Mouse (Mus musculus): Measurements from ENCODE around the gene Ulk4. TPM values are rescaled to one million over a fixed set of nuclear protein-coding genes. Genes with fewer than 3 reads are reported as not detected.

Ulk4 gene
- polyA plus RNA-seq, 1 experiment: 2.9 TPM

DNA sequence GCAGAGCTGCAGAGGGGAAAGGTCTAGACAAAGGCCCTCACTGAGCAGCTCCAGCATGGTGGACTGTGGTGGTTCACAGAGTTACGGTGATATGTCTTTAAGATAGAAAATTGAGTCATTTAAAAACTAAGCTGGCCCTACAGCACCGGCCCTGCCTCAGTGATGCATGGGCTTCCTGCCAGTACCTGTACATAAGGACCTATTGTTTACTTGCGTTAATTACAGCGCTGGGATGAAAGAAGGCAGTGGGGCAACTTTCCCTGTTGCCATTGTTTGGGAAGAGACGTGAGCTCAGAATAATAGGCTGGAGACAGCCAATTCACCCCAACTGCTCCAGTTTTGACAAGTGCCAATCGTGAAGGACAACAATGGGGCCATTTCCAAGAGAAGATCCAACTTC, 344.6 kb downstream of the Ulk4 start:
- Histone ChIP-seq H3K36me3 (ENCODE audit: control insufficient read depth, insufficient read depth, low read length) (no peaks in the 10 kb centered on the region), H3K27me3 (ENCODE audit: control insufficient read depth, insufficient read depth, low read length) (no peaks in the 10 kb centered on the region), H3K4me3 (ENCODE audit: control insufficient read depth, insufficient read depth, low read length) (no peak overlapping the region), H3K27ac (ENCODE audit: control insufficient read depth, insufficient read depth, low read length) (no peak overlapping the region), H3K4me1 (replicated peaks; ENCODE audit: control insufficient read depth, insufficient read depth, low read length) (peaks cover 16% of the 10 kb centered on the region)
- TF ChIP-seq POLR2A (IDR thresholded peaks at IDR 0.05; ENCODE audit: control insufficient read depth, extremely low read depth, insufficient read depth, low read length, poor library complexity): no peak
- TF ChIP-seq CTCF (IDR thresholded peaks at IDR 0.05; ENCODE audit: borderline replicate concordance, control insufficient read depth, extremely low read depth, insufficient read depth, low read length, poor library complexity): no peak
- WGBS: 95% methylated on average over 6 of the region's 6 CpGs
- no peak for DNase-seq

GRCm38 (mm10) chr9:120930811-120931210, 346.2 kb downstream of the Ulk4 start:
- Histone ChIP-seq H3K27me3 (ENCODE audit: control insufficient read depth, insufficient read depth, low read length) (no peaks in the 10 kb centered on the region), H3K36me3 (ENCODE audit: control insufficient read depth, insufficient read depth, low read length) (no peaks in the 10 kb centered on the region), H3K4me1 (replicated peaks; ENCODE audit: control insufficient read depth, insufficient read depth, low read length) (peaks cover 10% of the 10 kb centered on the region), H3K27ac (ENCODE audit: control insufficient read depth, insufficient read depth, low read length) (no peak overlapping the region), H3K4me3 (ENCODE audit: control insufficient read depth, insufficient read depth, low read length) (no peak overlapping the region)
- no peak for DNase-seq
- TF ChIP-seq POLR2A (IDR thresholded peaks at IDR 0.05; ENCODE audit: control insufficient read depth, extremely low read depth, insufficient read depth, low read length, poor library complexity) (no peak), CTCF (IDR thresholded peaks at IDR 0.05; ENCODE audit: borderline replicate concordance, control insufficient read depth, extremely low read depth, insufficient read depth, low read length, poor library complexity) (no peak)
- WGBS: 94% methylated on average over 8 of the region's 8 CpGs

GRCm38 (mm10) chr9:120930021-120930420, 347.0 kb downstream of the Ulk4 start:
- WGBS: 97% methylated on average over 12 of the region's 12 CpGs
- no peak for DNase-seq
- Histone ChIP-seq H3K4me1 (replicated peaks; ENCODE audit: control insufficient read depth, insufficient read depth, low read length) (peaks cover 5% of the 10 kb centered on the region), H3K36me3 (ENCODE audit: control insufficient read depth, insufficient read depth, low read length) (no peaks in the 10 kb centered on the region), H3K27me3 (ENCODE audit: control insufficient read depth, insufficient read depth, low read length) (no peaks in the 10 kb centered on the region), H3K27ac (ENCODE audit: control insufficient read depth, insufficient read depth, low read length) (no peak overlapping the region), H3K4me3 (ENCODE audit: control insufficient read depth, insufficient read depth, low read length) (no peak overlapping the region)
- TF ChIP-seq CTCF (IDR thresholded peaks at IDR 0.05; ENCODE audit: borderline replicate concordance, control insufficient read depth, extremely low read depth, insufficient read depth, low read length, poor library complexity): no peak
- TF ChIP-seq POLR2A (IDR thresholded peaks at IDR 0.05; ENCODE audit: control insufficient read depth, extremely low read depth, insufficient read depth, low read length, poor library complexity): no peak

DNA sequence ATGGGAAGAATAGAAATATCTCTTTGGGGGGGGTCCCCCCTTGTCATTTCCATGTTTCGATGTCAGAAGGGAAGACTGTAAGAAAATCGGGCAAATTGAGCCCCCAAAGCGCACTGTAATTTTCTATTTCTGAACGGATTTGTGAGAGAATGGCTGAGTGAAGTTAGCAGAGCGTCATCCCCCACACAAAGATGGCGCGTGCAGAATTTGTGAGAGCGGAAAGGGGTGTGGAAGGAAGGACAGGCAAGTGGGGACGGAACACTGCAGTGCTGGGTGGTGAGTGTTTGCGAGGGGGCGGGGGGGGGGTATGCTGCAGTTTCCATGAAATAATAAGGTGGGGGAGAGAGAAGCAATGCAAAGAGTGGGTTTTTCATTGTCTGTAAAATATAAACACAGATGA, 347.9 kb downstream of the Ulk4 start, which contains the start of gene Ctnnb1:
Ctnnb1 (plus strand) TSS at position 136 of the 400 bp plus-strand sequence.
- no peak for DNase-seq
- 95% methylated on average over 11 of the region's 11 CpGs for WGBS
- H3K4me3 ChIP-seq (ENCODE audit: control insufficient read depth, insufficient read depth, low read length): no peak within 1 kb of the TSS
- no peaks in the 10 kb centered on the region for H3K27me3 ChIP-seq (ENCODE audit: control insufficient read depth, insufficient read depth, low read length)
- peaks cover 3% of the 10 kb centered on the region; the same call in 1 of the 2 replicates for H3K4me1 ChIP-seq (replicated peaks; ENCODE audit: control insufficient read depth, insufficient read depth, low read length)
- no peaks in the 10 kb centered on the region for H3K36me3 ChIP-seq (ENCODE audit: control insufficient read depth, insufficient read depth, low read length)
- no peak within 1 kb of the TSS for H3K27ac ChIP-seq (ENCODE audit: control insufficient read depth, insufficient read depth, low read length)
- TF ChIP-seq POLR2A (IDR thresholded peaks at IDR 0.05; ENCODE audit: control insufficient read depth, extremely low read depth, insufficient read depth, low read length, poor library complexity): no peak

GRCm38 (mm10) chr9:120926939-120927606, 349.9 kb downstream of the Ulk4 start:
- no peak overlapping the region for H3K4me3 ChIP-seq (ENCODE audit: control insufficient read depth, insufficient read depth, low read length)
- no peaks in the 10 kb centered on the region; the same call in 1 of the 2 replicates for H3K4me1 ChIP-seq (replicated peaks; ENCODE audit: control insufficient read depth, insufficient read depth, low read length)
- H3K27ac ChIP-seq (ENCODE audit: control insufficient read depth, insufficient read depth, low read length): no peak overlapping the region
- no peaks in the 10 kb centered on the region for H3K27me3 ChIP-seq (ENCODE audit: control insufficient read depth, insufficient read depth, low read length)
- WGBS: 81% methylated on average over 9 of the region's 9 CpGs
- no peaks in the 10 kb centered on the region for H3K36me3 ChIP-seq (ENCODE audit: control insufficient read depth, insufficient read depth, low read length)
- no peak for DNase-seq
- no peak for TF ChIP-seq CTCF (IDR thresholded peaks at IDR 0.05; ENCODE audit: borderline replicate concordance, control insufficient read depth, extremely low read depth, insufficient read depth, low read length, poor library complexity)
- TF ChIP-seq POLR2A (IDR thresholded peaks at IDR 0.05; ENCODE audit: control insufficient read depth, extremely low read depth, insufficient read depth, low read length, poor library complexity): no peak

DNA sequence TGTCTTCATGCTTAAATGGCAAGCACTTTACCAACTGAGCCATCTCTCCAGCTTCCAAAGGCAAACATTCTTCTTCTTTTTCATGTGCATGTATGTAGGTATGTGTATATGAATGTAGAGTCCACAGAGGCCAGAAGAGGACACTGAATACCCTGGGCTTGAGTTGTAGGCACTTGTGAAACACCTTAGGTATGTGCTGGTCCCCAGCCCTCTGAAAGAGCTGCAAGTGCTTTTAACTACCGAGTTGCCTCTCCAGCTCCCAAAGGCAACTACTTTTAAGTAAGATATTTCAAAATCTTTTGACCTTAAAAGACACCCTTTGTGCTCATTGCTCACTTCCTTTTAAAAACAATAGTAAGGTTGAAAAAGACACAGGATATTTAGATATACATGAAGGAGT, 350.9 kb downstream of the Ulk4 start:
- no peaks in the 10 kb centered on the region for H3K36me3 ChIP-seq (ENCODE audit: control insufficient read depth, insufficient read depth, low read length)
- no peak overlapping the region for H3K27ac ChIP-seq (ENCODE audit: control insufficient read depth, insufficient read depth, low read length)
- no peaks in the 10 kb centered on the region for H3K27me3 ChIP-seq (ENCODE audit: control insufficient read depth, insufficient read depth, low read length)
- no peak overlapping the region for H3K4me3 ChIP-seq (ENCODE audit: control insufficient read depth, insufficient read depth, low read length)
- no peak for DNase-seq
- no peak for TF ChIP-seq CTCF (IDR thresholded peaks at IDR 0.05; ENCODE audit: borderline replicate concordance, control insufficient read depth, extremely low read depth, insufficient read depth, low read length, poor library complexity)
- WGBS: 58% methylated on average over 1 of the region's 1 CpGs
- H3K4me1 ChIP-seq (replicated peaks; ENCODE audit: control insufficient read depth, insufficient read depth, low read length): no peaks in the 10 kb centered on the region; the same call in 1 of the 2 replicates

DNA sequence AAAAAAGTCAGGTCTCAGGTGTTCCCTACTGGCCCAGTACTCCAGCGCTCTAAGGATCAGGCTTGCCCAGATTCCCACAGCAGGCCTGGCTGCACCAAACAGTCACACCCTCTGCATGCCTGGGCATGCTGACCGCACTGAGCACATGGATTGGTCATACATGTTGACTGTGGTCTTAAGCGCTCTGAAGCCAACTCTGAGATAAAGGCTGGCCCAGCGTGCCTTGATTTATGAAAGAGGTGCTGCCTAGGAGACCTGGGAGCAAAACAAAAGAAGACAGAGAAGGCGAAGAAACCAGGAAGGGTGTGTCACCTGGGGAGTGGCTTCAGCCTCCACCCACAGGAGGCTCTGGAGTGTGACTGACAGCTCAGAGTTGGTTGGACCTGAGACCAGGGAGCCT, 357.9 kb downstream of the Ulk4 start:
- H3K4me3 ChIP-seq (ENCODE audit: control insufficient read depth, insufficient read depth, low read length): no peak overlapping the region
- H3K27ac ChIP-seq (ENCODE audit: control insufficient read depth, insufficient read depth, low read length): no peak overlapping the region
- 90% methylated on average over 5 of the region's 5 CpGs for WGBS
- H3K4me1 ChIP-seq (replicated peaks; ENCODE audit: control insufficient read depth, insufficient read depth, low read length): peaks cover 10% of the 10 kb centered on the region
- H3K27me3 ChIP-seq (ENCODE audit: control insufficient read depth, insufficient read depth, low read length): no peaks in the 10 kb centered on the region
- TF ChIP-seq POLR2A (IDR thresholded peaks at IDR 0.05; ENCODE audit: control insufficient read depth, extremely low read depth, insufficient read depth, low read length, poor library complexity): no peak
- TF ChIP-seq CTCF (IDR thresholded peaks at IDR 0.05; ENCODE audit: borderline replicate concordance, control insufficient read depth, extremely low read depth, insufficient read depth, low read length, poor library complexity): no peak
- H3K36me3 ChIP-seq (ENCODE audit: control insufficient read depth, insufficient read depth, low read length): no peaks in the 10 kb centered on the region
- DNase-seq: no peak

Data from thymus, adult 2 months (tissue).